Mouse (Mus musculus): ENCODE data around the gene Elovl6. TPM values are rescaled to one million over a fixed set of nuclear protein-coding genes. Genes with fewer than 3 reads are reported as not detected.

The Elovl6 gene
- polyA plus RNA-seq, 1 experiment = 0.01 TPM

DNA sequence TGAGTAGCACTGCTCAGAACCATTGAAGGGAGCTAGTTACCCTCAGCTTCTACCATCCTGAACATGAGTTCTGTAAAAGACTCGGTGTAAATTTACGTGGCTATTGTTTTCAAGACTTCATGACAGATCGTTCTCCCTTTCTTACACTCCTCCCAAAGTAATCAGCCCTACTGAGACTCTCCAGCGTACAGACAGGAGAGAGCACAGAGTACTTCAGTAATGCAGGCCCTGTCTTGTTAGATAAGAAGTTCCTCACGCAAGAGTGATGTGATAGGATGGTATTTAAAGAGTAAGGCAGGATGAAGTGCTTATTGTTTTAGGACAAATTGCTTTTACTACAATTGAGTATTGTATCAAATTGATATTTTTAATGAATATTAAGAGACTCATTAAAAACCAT, 99.7 kb downstream of the Elovl6 start:
- Histone ChIP-seq H3K27me3 (ENCODE audit: control insufficient read depth) (no peaks in the 10 kb centered on the region), H3K4me3 (replicated peaks) (no peak overlapping the region), H3K4me1 (ENCODE audit: control insufficient read depth) (peaks cover 8% of the 10 kb centered on the region; the same call in 1 of the 2 replicates), H3K9me3 (ENCODE audit: control insufficient read depth, low read length) (no peaks in the 10 kb centered on the region), H3K36me3 (ENCODE audit: control insufficient read depth) (peaks cover 4% of the 10 kb centered on the region; the same call in 1 of the 2 replicates)
- TF ChIP-seq GATA1 (IDR thresholded peaks at IDR 0.05; ENCODE audit: low read length) (no peak), TAL1 (IDR thresholded peaks at IDR 0.05; ENCODE audit: low read length) (no peak)

GRCm38 (mm10) chr3:129633518-129633917, 101.4 kb downstream of the Elovl6 start:
- TF ChIP-seq GATA1 (IDR thresholded peaks at IDR 0.05; ENCODE audit: low read length) = no peak
- no peak for TF ChIP-seq TAL1 (IDR thresholded peaks at IDR 0.05; ENCODE audit: low read length)
- Histone ChIP-seq H3K4me1 (ENCODE audit: control insufficient read depth) (peaks cover 8% of the 10 kb centered on the region; the same call in 1 of the 2 replicates), H3K27me3 (ENCODE audit: control insufficient read depth) (no peaks in the 10 kb centered on the region), H3K36me3 (ENCODE audit: control insufficient read depth) (peaks cover 4% of the 10 kb centered on the region; the same call in 1 of the 2 replicates), H3K4me3 (replicated peaks) (no peak overlapping the region), H3K9me3 (ENCODE audit: control insufficient read depth, low read length) (no peaks in the 10 kb centered on the region)

DNA sequence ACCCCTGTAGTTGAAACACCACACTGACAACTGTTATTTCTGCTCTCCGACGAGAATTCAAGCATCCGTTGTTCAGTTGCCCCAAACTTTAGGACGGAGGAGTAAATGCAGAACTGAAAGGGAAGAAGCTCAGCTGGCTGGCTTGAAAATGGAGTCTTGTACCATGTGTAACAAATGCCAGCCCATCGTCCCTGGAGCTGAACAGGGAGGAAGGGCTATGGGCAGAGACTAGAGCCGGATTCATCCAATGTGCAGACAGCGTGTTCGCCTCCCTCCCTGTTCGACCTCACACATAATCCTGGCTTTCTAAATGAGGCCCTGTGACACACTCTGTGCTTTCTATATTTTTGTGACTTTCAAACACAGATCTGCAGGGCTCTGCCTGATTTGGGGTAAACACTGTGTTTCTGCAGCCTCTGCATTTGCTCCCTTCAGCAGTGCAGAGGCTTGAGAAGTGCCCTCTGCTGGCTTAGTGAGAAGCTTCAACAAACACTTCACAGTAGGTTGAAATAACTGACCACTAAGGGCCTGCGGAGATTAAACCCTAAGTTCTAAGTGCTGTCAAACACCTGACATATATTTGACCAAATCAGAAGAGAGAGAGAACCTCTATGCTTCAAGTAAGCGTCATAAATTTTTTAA, 102.2 kb downstream of the Elovl6 start:
- Histone ChIP-seq H3K4me3 (replicated peaks) (no peak overlapping the region), H3K4me1 (ENCODE audit: control insufficient read depth) (peaks cover 8% of the 10 kb centered on the region; the same call in 1 of the 2 replicates), H3K27me3 (ENCODE audit: control insufficient read depth) (no peaks in the 10 kb centered on the region), H3K36me3 (ENCODE audit: control insufficient read depth) (peaks cover 4% of the 10 kb centered on the region; the same call in 1 of the 2 replicates), H3K9me3 (ENCODE audit: control insufficient read depth, low read length) (no peaks in the 10 kb centered on the region)
- no peak for TF ChIP-seq GATA1 (IDR thresholded peaks at IDR 0.05; ENCODE audit: low read length)
- TF ChIP-seq TAL1 (IDR thresholded peaks at IDR 0.05; ENCODE audit: low read length) = no peak

DNA sequence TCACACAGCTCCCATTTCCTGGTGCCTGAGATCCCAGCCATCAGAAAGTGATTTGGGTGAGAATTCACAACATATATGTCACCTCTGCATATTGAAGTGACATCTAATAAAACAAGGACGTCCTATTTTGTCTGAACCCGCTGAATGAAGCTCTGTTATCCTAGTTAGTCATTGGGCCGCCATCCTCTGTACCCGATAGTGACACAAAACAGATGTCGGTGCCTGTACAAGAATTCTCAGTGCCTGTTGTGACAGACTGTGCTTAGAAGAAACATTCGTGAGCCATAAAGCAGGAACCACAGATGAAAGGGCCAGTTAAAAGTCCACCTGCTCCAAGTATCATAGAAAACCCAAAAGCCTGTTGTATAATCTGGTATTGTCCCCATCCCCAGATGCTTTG, 105.3 kb downstream of the Elovl6 start:
- no peaks in the 10 kb centered on the region for H3K27me3 ChIP-seq (ENCODE audit: control insufficient read depth)
- peaks cover 4% of the 10 kb centered on the region; the same call in 1 of the 2 replicates for H3K36me3 ChIP-seq (ENCODE audit: control insufficient read depth)
- TF ChIP-seq GATA1 (IDR thresholded peaks at IDR 0.05; ENCODE audit: low read length) = no peak
- no peak for TF ChIP-seq TAL1 (IDR thresholded peaks at IDR 0.05; ENCODE audit: low read length)
- H3K4me3 ChIP-seq (replicated peaks) = no peak overlapping the region
- no peaks in the 10 kb centered on the region for H3K9me3 ChIP-seq (ENCODE audit: control insufficient read depth, low read length)
- H3K4me1 ChIP-seq (ENCODE audit: control insufficient read depth) = peaks cover 5% of the 10 kb centered on the region; the same call in 1 of the 2 replicates

DNA sequence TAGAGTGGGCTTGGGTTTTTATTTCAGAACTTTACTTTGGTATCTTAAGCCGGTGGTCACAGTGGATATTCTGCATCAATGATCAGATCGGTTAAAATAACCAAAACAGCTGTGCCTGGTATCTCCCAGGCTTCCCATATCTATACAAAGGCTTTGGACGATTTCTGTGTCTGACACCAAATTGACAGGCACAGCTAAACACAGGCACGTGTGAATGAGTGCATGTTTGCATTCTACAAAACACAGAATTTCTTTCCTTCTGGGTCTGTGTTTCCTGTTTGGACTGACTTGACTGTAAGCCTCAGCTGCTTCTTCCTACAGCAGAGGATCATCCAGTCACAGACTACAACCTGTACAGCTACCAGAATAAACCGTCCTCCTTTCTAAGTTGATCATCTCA, 107.5 kb downstream of the Elovl6 start:
- Histone ChIP-seq H3K4me3 (replicated peaks) (no peak overlapping the region), H3K36me3 (ENCODE audit: control insufficient read depth) (no peaks in the 10 kb centered on the region), H3K27me3 (ENCODE audit: control insufficient read depth) (no peaks in the 10 kb centered on the region), H3K9me3 (ENCODE audit: control insufficient read depth, low read length) (no peaks in the 10 kb centered on the region), H3K4me1 (ENCODE audit: control insufficient read depth) (no peaks in the 10 kb centered on the region)
- TF ChIP-seq GATA1 (IDR thresholded peaks at IDR 0.05; ENCODE audit: low read length) = no peak
- no peak for TF ChIP-seq TAL1 (IDR thresholded peaks at IDR 0.05; ENCODE audit: low read length)

DNA sequence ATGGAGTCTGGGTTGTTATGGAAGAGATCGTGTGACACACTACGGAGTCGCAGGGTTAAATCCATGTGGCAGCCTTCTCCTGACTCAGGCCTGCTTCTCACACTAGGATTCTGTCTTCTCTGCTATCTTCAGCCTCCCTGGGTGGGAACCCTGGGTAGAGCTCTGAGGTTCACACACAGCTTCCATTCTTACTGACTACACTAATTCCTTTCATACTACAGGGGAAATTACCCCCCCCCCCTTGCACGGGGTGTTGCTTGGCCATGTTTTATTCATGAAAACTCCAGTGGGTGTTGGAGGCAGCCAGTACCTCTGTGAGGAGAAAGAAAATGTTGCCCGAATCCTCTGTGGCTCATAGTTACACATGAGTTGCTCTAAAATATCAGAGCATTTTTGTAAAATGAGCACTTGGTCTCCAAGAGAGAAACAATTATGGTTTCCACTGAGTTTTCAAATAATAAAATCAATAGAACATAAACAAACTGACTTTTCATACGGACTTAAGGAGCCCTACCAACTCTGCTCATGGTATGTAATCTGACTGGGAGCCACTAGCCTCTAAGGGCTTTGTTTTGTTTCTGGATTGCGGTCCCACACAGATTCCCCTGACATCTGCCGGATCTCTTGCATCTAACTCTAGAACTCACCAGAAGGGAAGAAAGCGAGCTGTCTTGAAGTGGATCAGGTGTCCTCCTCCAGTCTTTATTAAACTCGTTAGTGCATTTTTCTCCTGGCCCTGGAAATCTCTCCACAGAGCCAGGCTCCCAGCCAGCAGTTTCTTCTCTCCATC, 108.3 kb downstream of the Elovl6 start:
- Histone ChIP-seq H3K9me3 (ENCODE audit: control insufficient read depth, low read length) (no peaks in the 10 kb centered on the region), H3K36me3 (ENCODE audit: control insufficient read depth) (no peaks in the 10 kb centered on the region), H3K4me3 (replicated peaks) (no peak overlapping the region), H3K4me1 (ENCODE audit: control insufficient read depth) (no peaks in the 10 kb centered on the region), H3K27me3 (ENCODE audit: control insufficient read depth) (no peaks in the 10 kb centered on the region)
- no peak for TF ChIP-seq TAL1 (IDR thresholded peaks at IDR 0.05; ENCODE audit: low read length)
- no peak for TF ChIP-seq GATA1 (IDR thresholded peaks at IDR 0.05; ENCODE audit: low read length)

GRCm38 (mm10) chr3:129641621-129642020, 109.5 kb downstream of the Elovl6 start:
- Histone ChIP-seq H3K27me3 (ENCODE audit: control insufficient read depth) (no peaks in the 10 kb centered on the region), H3K4me1 (ENCODE audit: control insufficient read depth) (no peaks in the 10 kb centered on the region), H3K4me3 (replicated peaks) (no peak overlapping the region), H3K36me3 (ENCODE audit: control insufficient read depth) (no peaks in the 10 kb centered on the region), H3K9me3 (ENCODE audit: control insufficient read depth, low read length) (no peaks in the 10 kb centered on the region)
- TF ChIP-seq TAL1 (IDR thresholded peaks at IDR 0.05; ENCODE audit: low read length) = no peak
- no peak for TF ChIP-seq GATA1 (IDR thresholded peaks at IDR 0.05; ENCODE audit: low read length)

DNA sequence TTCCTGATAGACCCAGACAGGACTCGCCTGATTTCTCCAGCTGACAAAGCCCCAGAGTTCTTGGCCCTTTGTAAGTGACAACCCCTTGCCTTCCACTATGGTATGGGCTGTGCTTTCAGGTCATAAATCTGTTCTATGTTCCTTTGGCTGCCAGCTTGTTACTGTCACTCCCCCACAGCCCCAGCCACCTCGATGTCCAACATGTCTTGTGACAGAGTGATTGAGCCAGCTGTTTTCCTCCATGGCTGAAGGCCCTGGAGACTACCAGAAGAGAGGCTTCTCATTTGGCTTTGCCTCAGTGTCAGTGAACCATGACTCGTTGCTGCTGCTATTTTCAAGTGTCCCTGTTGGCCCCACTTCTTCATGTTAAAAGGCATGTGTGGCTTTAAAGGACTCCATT, 113.3 kb downstream of the Elovl6 start:
- no peaks in the 10 kb centered on the region for H3K9me3 ChIP-seq (ENCODE audit: control insufficient read depth, low read length)
- TF ChIP-seq TAL1 (IDR thresholded peaks at IDR 0.05; ENCODE audit: low read length) = no peak
- TF ChIP-seq GATA1 (IDR thresholded peaks at IDR 0.05; ENCODE audit: low read length) = no peak
- no peaks in the 10 kb centered on the region for H3K36me3 ChIP-seq (ENCODE audit: control insufficient read depth)
- H3K4me3 ChIP-seq (replicated peaks) = no peak overlapping the region
- no peaks in the 10 kb centered on the region for H3K27me3 ChIP-seq (ENCODE audit: control insufficient read depth)
- H3K4me1 ChIP-seq (ENCODE audit: control insufficient read depth) = no peaks in the 10 kb centered on the region

DNA sequence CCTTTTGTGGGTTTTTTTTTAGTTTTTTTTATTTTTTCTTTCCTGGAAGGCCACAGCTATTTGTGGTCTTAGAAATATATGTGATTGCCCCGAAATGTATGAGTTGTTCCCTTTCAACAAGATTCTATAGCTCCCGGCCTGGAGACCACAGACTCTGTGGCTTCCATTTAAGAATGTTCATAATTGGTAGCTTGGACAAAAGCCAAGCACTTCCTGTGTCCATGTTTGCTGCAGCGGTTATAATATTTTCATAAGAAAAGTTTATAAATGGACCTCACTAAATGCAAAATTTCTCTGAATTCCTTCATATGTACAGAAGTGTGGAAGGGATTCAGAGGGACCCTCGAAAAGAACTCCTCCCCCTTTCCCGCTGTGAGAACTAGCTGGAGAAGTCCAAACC, 114.6 kb downstream of the Elovl6 start:
- Histone ChIP-seq H3K36me3 (ENCODE audit: control insufficient read depth) (no peaks in the 10 kb centered on the region), H3K27me3 (ENCODE audit: control insufficient read depth) (no peaks in the 10 kb centered on the region), H3K4me3 (replicated peaks) (no peak overlapping the region), H3K4me1 (ENCODE audit: control insufficient read depth) (no peaks in the 10 kb centered on the region), H3K9me3 (ENCODE audit: control insufficient read depth, low read length) (no peaks in the 10 kb centered on the region)
- no peak for TF ChIP-seq GATA1 (IDR thresholded peaks at IDR 0.05; ENCODE audit: low read length)
- TF ChIP-seq TAL1 (IDR thresholded peaks at IDR 0.05; ENCODE audit: low read length) = no peak

Measured in erythroblast, embryonic 14.5 days (primary cell).